Mouse (Mus musculus) midbrain, postnatal 0 days (tissue): ENCODE measurements around the gene Hdac5. TPM values are rescaled to one million over a fixed set of nuclear protein-coding genes. Genes with fewer than 3 reads are reported as not detected.

Source experiments
- ATAC-seq: fragments of 200-750 bp; cut with Nextera tagmentation; 2 replicates; pipeline ENCODE4 v1.8.0; 2017; ENCODE audit warnings: moderate number of reproducible peaks, mild to moderate bottlenecking, moderate TSS enrichment, moderate library complexity; ENCODE audit not compliant: low FRiP score
- DNase-seq: peaks from one replicate; pipeline ENCODE4 v3.0.0-alpha.2; 2015; ENCODE audit warnings: low spot score
- H3K27ac ChIP-seq: fragments of 300-500 bp; sonication (generic); 2 replicates; pipeline ENCODE4 v1.5.1; 2014; ENCODE audit warnings: low read depth, mild to moderate bottlenecking, low read length, mixed read lengths
- H3K27me3 ChIP-seq: fragments of 300-500 bp; sonication (generic); 2 replicates; pipeline ENCODE4 v1.6.1; 2014; ENCODE audit warnings: low read length, control low read depth, mixed read lengths; ENCODE audit not compliant: insufficient read depth
- H3K36me3 ChIP-seq: fragments of 300-500 bp; sonication (generic); 2 replicates; pipeline ENCODE4 v1.6.1; 2014; ENCODE audit warnings: low read length, control low read depth, mixed read lengths; ENCODE audit not compliant: insufficient read depth
- H3K4me1 ChIP-seq: fragments of 300-500 bp; sonication (generic); 2 replicates; pipeline ENCODE4 v1.6.1; 2014; ENCODE audit warnings: mild to moderate bottlenecking, control low read depth, antibody characterized with exemption, low read length, mixed read lengths; ENCODE audit not compliant: insufficient read depth
- H3K4me2 ChIP-seq: fragments of 300-500 bp; sonication (generic); 2 replicates; pipeline ENCODE4 v1.6.1; 2014; ENCODE audit warnings: low read depth, mild to moderate bottlenecking, low read length, mixed read lengths; ENCODE audit not compliant: poor library complexity, severe bottlenecking
- H3K4me3 ChIP-seq: fragments of 300-500 bp; sonication (generic); 2 replicates; pipeline ENCODE4 v1.5.1; 2014; ENCODE audit warnings: low read depth, mild to moderate bottlenecking, low read length, moderate library complexity
- H3K9ac ChIP-seq: fragments of 300-500 bp; sonication (generic); replicated peaks from 2 replicates; pipeline ENCODE4 v1.6.1; 2014; ENCODE audit warnings: mild to moderate bottlenecking, low read length, moderate library complexity, mixed read lengths; ENCODE audit not compliant: poor library complexity, severe bottlenecking
- H3K9me3 ChIP-seq: fragments of 300-500 bp; sonication (generic); 2 replicates; pipeline ENCODE4 v1.6.1; 2016; ENCODE audit warnings: low read length, control low read depth
- CTCF ChIP-seq: IDR thresholded peaks from 2 replicates; pipeline ENCODE4 v1.5.1; 2016; ENCODE audit warnings: antibody characterized with exemption, mild to moderate bottlenecking
- whole genome bisulfite sequencing: fragments of 180-500 bp; shearing (Covaris S2); extraction: QIAGEN DNeasy Blood & Tissue Kit; methylation state at CpG from one replicate; pipeline ENCODE4 v1.1.7; 2014; 5-methylcytosine and 5-hydroxymethylcytosine counted together
- polyA plus RNA-seq: library from polyadenylated mRNA; unstranded; fragments of >200 nt; fragmentation: Nextera tagmentation; extraction: Ambion mirVana; gene quantifications from 2 replicates; pipeline ENCODE4 v1.2.1, GENCODE M21; 2015
- total RNA-seq: library from RNA; depleted of rRNA; stranded (reverse); fragments of >200 nt; gene quantifications from 2 replicates; pipeline ENCODE4 v1.2.3, GENCODE M21; 2014

The Hdac5 gene
- total and polyA plus RNA-seq, 2 experiments from 2014 or later: 65.9 to 183 TPM

GRCm38 (mm10) chr11:102219994-102220346, 10.0 kb downstream of the Hdac5 start:
- Histone ChIP-seq H3K9me3 (no peaks in the 10 kb centered on the region), H3K4me3 (no peak overlapping the region), H3K36me3 (peaks cover 17% of the 10 kb centered on the region), H3K27ac (no peak overlapping the region), H3K4me1 (peaks cover 29% of the 10 kb centered on the region; the same call in 1 of the 2 replicates), H3K27me3 (no peaks in the 10 kb centered on the region), H3K9ac (no peak overlapping the region), H3K4me2 (no peak overlapping the region)
- DNase-seq: no peak
- ATAC-seq: no peak
- WGBS: 81% methylated on average over 4 of the region's 4 CpGs
- TF ChIP-seq CTCF: no peak

- Histone ChIP-seq H3K4me2 (peak overlapping the region; percentile 54), H3K4me1 (peaks cover 24% of the 10 kb centered on the region; the same call in 1 of the 2 replicates), H3K27ac (peak overlapping the region; percentile 62), H3K36me3 (peaks cover 17% of the 10 kb centered on the region), H3K4me3 (no peak overlapping the region), H3K9me3 (no peaks in the 10 kb centered on the region), H3K27me3 (no peaks in the 10 kb centered on the region), H3K9ac (peak overlapping the region; percentile 59; the same call in 1 of the 2 replicates)
- DNase-seq (no peak), ATAC-seq (no peak)
- 66% methylated on average over 14 of the region's 14 CpGs for WGBS
- TF ChIP-seq CTCF: no peak
These were observed 10.5 kb downstream of the Hdac5 start for GRCm38 (mm10) chr11:102219247-102219993.

GRCm38 (mm10) chr11:102218783-102219182, 11.2 kb downstream of the Hdac5 start:
- DNase-seq (peak; percentile 92), ATAC-seq (peak; percentile 60)
- TF ChIP-seq CTCF: no peak
- Histone ChIP-seq H3K4me3 (peak overlapping the region; percentile 22), H3K9me3 (no peaks in the 10 kb centered on the region), H3K36me3 (peaks cover 17% of the 10 kb centered on the region), H3K27ac (peak overlapping the region; percentile 62), H3K4me2 (peak overlapping the region; percentile 54), H3K9ac (peak overlapping the region; percentile 59), H3K27me3 (no peaks in the 10 kb centered on the region), H3K4me1 (peaks cover 28% of the 10 kb centered on the region; the same call in 1 of the 2 replicates)
- 2% methylated on average over 7 of the region's 10 CpGs for WGBS

- no peak for ATAC-seq
- no peaks in the 10 kb centered on the region for H3K9me3 ChIP-seq
- peaks cover 28% of the 10 kb centered on the region; the same call in 1 of the 2 replicates for H3K4me1 ChIP-seq
- TF ChIP-seq CTCF: no peak
- H3K27ac ChIP-seq: 0 out of 2 replicates have a peak overlapping the region, but pooled peaks have one; percentile 62
- peak overlapping the region; percentile 59 for H3K9ac ChIP-seq
- 73% methylated on average over 7 of the region's 7 CpGs for WGBS
- peak overlapping the region; percentile 22; the same call in 1 of the 2 replicates for H3K4me3 ChIP-seq
- H3K4me2 ChIP-seq: peak overlapping the region; percentile 54
- DNase-seq: no peak
- H3K36me3 ChIP-seq: peaks cover 17% of the 10 kb centered on the region
- no peaks in the 10 kb centered on the region for H3K27me3 ChIP-seq
These were observed 12.0 kb downstream of the Hdac5 start for GRCm38 (mm10) chr11:102217876-102218430.

GRCm38 (mm10) chr11:102217396-102217795, 12.6 kb downstream of the Hdac5 start:
- WGBS: 77% methylated on average over 6 of the region's 6 CpGs
- DNase-seq: no peak
- no peak for TF ChIP-seq CTCF

GRCm38 (mm10) chr11:102216886-102217240, 13.1 kb downstream of the Hdac5 start:
- H3K4me1 ChIP-seq: peaks cover 28% of the 10 kb centered on the region; the same call in 1 of the 2 replicates
- no peak overlapping the region; the same call in 1 of the 2 replicates for H3K27ac ChIP-seq
- H3K27me3 ChIP-seq: no peaks in the 10 kb centered on the region
- no peak for TF ChIP-seq CTCF
- no peak overlapping the region for H3K4me3 ChIP-seq
- H3K4me2 ChIP-seq: no peak overlapping the region; the same call in 1 of the 2 replicates
- H3K9me3 ChIP-seq: no peaks in the 10 kb centered on the region
- DNase-seq (no peak), ATAC-seq (no peak)
- H3K36me3 ChIP-seq: peaks cover 12% of the 10 kb centered on the region
- H3K9ac ChIP-seq: no peak overlapping the region
- WGBS: 56% methylated on average over 5 of the region's 5 CpGs

More at GRCm38 (mm10) chr11:102217396-102217795, 12.6 kb downstream of the Hdac5 start:
- Histone ChIP-seq H3K9ac (no peak overlapping the region; the same call in 1 of the 2 replicates), H3K36me3 (peaks cover 14% of the 10 kb centered on the region), H3K4me3 (no peak overlapping the region), H3K4me2 (peak overlapping the region; percentile 54; the same call in 1 of the 2 replicates), H3K27me3 (no peaks in the 10 kb centered on the region), H3K9me3 (no peaks in the 10 kb centered on the region), H3K4me1 (peaks cover 28% of the 10 kb centered on the region; the same call in 1 of the 2 replicates), H3K27ac (no peak overlapping the region)
- ATAC-seq: no peak
